Mouse (Mus musculus): Measurements from ENCODE around the gene Slc6a12.

Gene Slc6a12

DNA sequence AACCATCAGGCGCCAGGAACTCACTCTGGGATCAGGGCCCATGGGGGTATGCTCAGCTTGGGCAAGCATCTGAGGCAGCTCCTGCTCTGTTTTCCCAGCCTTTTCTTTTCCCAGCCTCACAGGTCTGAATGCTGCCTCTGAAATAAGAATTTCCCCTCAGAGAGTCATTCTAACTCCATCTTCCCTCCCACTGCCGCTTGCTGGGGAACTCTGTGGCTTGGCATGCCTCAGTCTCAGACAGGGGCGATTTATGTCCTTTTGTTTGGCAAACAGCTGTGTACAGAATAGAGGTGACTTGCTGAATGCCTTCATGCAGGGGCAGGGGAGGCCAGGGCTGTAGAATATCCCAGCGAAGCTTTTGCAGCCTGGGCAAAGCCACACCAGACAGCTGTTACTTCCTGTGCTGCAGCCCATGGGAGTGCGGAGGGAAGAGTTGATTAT lies 64.7 kb downstream of the Slc6a12 start:
- in situ Hi-C loops (cut with MseI, MboI): no loop called here

DNA sequence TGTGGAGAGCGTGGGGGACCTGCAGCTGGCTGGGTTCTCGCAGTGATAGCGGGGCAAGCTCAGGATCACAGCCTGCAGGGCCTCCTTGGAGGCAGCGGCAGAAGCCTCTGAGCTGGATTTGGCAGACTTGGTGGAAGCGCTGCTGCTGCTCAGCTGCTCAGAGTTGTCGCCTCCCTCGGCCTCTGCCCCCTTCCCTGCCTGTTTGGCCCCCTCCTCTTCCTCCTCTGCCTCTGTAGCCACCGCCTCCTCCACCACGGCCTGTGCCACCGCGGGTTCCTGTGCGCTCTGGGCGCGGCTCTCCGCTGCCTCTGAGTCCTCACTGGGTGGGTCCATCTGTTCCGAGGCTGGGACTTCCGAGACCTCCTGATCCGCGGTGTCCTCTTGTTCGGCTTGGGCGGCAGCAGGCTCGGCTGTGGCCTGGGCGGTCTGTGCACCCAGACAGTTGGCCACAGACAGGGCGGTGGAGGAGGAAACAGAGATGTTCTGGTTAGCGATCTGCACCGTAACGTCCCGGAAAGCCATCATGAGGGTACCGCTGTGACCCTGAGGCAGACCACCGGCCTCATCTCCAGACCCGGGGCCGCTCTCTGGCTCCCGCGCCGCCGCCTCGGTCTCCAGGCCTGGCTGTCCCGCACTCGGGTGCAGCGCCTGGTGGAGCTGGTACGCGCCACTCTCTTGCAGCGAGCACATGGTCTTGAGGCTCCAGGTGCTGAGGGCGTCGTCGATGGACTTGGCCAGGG lies 69.9 kb downstream of the Slc6a12 start:
- in situ Hi-C loops (cut with MseI, MboI): no loop called here
